In genomic region chr9:4539218-4539617, GRCm38 (mm10) we compare ENCODE assay signal across 22 mouse cellular contexts.
"Had no signal": no experiment of that assay in that cellular context is flagged by ENCODE, and none has a peak within 500 bp of the region (broad histone marks: within the 10 kb centered on the region; RNA-seq: fewer than 3 reads in every experiment).

No protein-coding gene starts in this region.

- DNase-seq: kidney, postnatal 10 days; kidney, postnatal 36 days; left cerebral cortex, postnatal 4 days; liver, postnatal 0 days; lung, embryonic 14.5 days; retina, postnatal 1 day; right cerebral cortex, postnatal 25 days; spleen, adult 18-20 months; thymus, adult 18-20 months; thymus, postnatal 36 days had no signal

- H3K4me2 ChIP-seq: kidney, embryonic 15.5 days; limb, embryonic 12.5 days; limb, embryonic 15.5 days; liver, embryonic 11.5 days; lung, embryonic 14.5 days; midbrain, embryonic 13.5 days; neural tube, embryonic 13.5 days; stomach, embryonic 15.5 days had no signal

- H3K4me3 ChIP-seq: kidney, embryonic 15.5 days; limb, embryonic 12.5 days; limb, embryonic 15.5 days; midbrain, embryonic 13.5 days; myocyte; neural tube, embryonic 13.5 days; stomach, embryonic 15.5 days had no signal

- H3K9ac ChIP-seq: kidney, embryonic 15.5 days; limb, embryonic 12.5 days; limb, embryonic 15.5 days; liver, embryonic 14.5 days; liver, postnatal 0 days; lung, embryonic 14.5 days; midbrain, embryonic 13.5 days; neural tube, embryonic 13.5 days; stomach, embryonic 15.5 days had no signal

- ATAC-seq: liver, postnatal 0 days; lung, postnatal 0 days; midbrain, embryonic 13.5 days; midbrain, embryonic 16.5 days had no signal

- H3K27me3 ChIP-seq: kidney, embryonic 15.5 days; limb, embryonic 12.5 days; limb, embryonic 15.5 days; midbrain, embryonic 13.5 days; neural tube, embryonic 13.5 days; stomach, embryonic 15.5 days had no signal

- H3K9me3 ChIP-seq: kidney, embryonic 15.5 days; limb, embryonic 12.5 days; limb, embryonic 15.5 days; midbrain, embryonic 13.5 days; neural tube, embryonic 13.5 days; stomach, embryonic 15.5 days had no signal

- H3K36me3 ChIP-seq: kidney, embryonic 15.5 days; limb, embryonic 12.5 days; limb, embryonic 15.5 days; midbrain, embryonic 13.5 days; neural tube, embryonic 13.5 days; stomach, embryonic 15.5 days had no signal

- H3K27ac ChIP-seq: kidney, embryonic 15.5 days; limb, embryonic 12.5 days; limb, embryonic 15.5 days; liver, embryonic 14.5 days; macrophage; midbrain, embryonic 13.5 days; neural tube, embryonic 13.5 days; stomach, embryonic 15.5 days had no signal

- H3K4me1 ChIP-seq: kidney, embryonic 15.5 days; limb, embryonic 12.5 days; limb, embryonic 15.5 days; midbrain, embryonic 13.5 days; neural tube, embryonic 13.5 days; stomach, embryonic 15.5 days had no signal
